Mouse (Mus musculus) left cerebral cortex, postnatal 25 days (tissue): ENCODE data around the gene Slxl1. TPM values are rescaled to one million over a fixed set of nuclear protein-coding genes. Genes with fewer than 3 reads are reported as not detected.
"Not testable (repeated sequence)": the region's sequence is repeated elsewhere in the genome, so short reads cannot be mapped to it uniquely, and the experiment has no call there.

Experiments
- DNase-seq, 2 experiments: peaks; one replicate each; pipeline ENCODE4 v3.0.0; 2022; ENCODE audit warnings: low spot score in 2 of 2, mixed read lengths in 1 of 2
- intact Hi-C: fragments of 180-260 bp; cut with DNase I; formaldehyde crosslinking; loops from one replicate; pipeline ENCODE4 v1.15.1; 2025
- total RNA-seq, 2 experiments: library from RNA; stranded (reverse); gene quantifications; 2 replicates each; pipeline ENCODE4 v1.2.3; 2021

The Slxl1 gene
- not detected for total RNA-seq

- DNase-seq, intact Hi-C loops: not testable (repeated sequence)
These were observed at the start of gene Slxl1 for GRCm38 (mm10) chrX:55226576-55226975. Slxl1 (plus strand) TSS chrX:55226876.
